Mouse (Mus musculus) thymus, adult 2 months (tissue): ENCODE measurements around the gene Ddah1. TPM values are rescaled to one million over a fixed set of nuclear protein-coding genes. Genes with fewer than 3 reads are reported as not detected.

Experiments used
- DNase-seq: peaks from one replicate; pipeline ENCODE4 v3.0.0; 2021
- H3K27ac ChIP-seq: fragments of 200-500 bp; 2 replicates; pipeline ENCODE4 v1.5.1; 2012; ENCODE audit warnings: low read length, control low read depth; ENCODE audit not compliant: control insufficient read depth, insufficient read depth
- H3K27me3 ChIP-seq: fragments of 200-500 bp; 2 replicates; pipeline ENCODE4 v1.6.1; 2012; ENCODE audit warnings: mild to moderate bottlenecking, low read length, moderate library complexity, mixed read lengths; ENCODE audit not compliant: control insufficient read depth, insufficient read depth
- H3K36me3 ChIP-seq: fragments of 200-500 bp; 2 replicates; pipeline ENCODE4 v1.6.1; 2012; ENCODE audit warnings: mild to moderate bottlenecking, low read length, moderate library complexity; ENCODE audit not compliant: control insufficient read depth, insufficient read depth
- H3K4me1 ChIP-seq: fragments of 200-500 bp; replicated peaks from 2 replicates; pipeline ENCODE4 v1.6.1; 2012; ENCODE audit warnings: low read length; ENCODE audit not compliant: control insufficient read depth, insufficient read depth
- H3K4me3 ChIP-seq: fragments of 200-500 bp; 2 replicates; pipeline ENCODE4 v1.5.1; 2012; ENCODE audit warnings: mild to moderate bottlenecking, low read length, control low read depth, moderate library complexity; ENCODE audit not compliant: control insufficient read depth, insufficient read depth
- CTCF ChIP-seq: fragments of 200-500 bp; IDR thresholded peaks from 2 replicates; pipeline ENCODE4 v1.5.1; 2012; ENCODE audit warnings: mild to moderate bottlenecking, control low read depth, low read length, moderate library complexity, borderline replicate concordance; ENCODE audit not compliant: control insufficient read depth, poor library complexity, insufficient read depth; ENCODE audit errors: extremely low read depth
- POLR2A ChIP-seq: fragments of 200-500 bp; IDR thresholded peaks from 2 replicates; pipeline ENCODE4 v1.6.1; 2012; ENCODE audit warnings: mild to moderate bottlenecking, low read length, control low read depth, moderate library complexity; ENCODE audit not compliant: control insufficient read depth, poor library complexity, insufficient read depth; ENCODE audit errors: extremely low read depth
- WGBS: fragments of 180-500 bp; shearing (Covaris S2); methylation state at CpG from one replicate; pipeline ENCODE4 v1.1.7; 2018; 5-methylcytosine and 5-hydroxymethylcytosine counted together
- polyA plus RNA-seq: library from polyadenylated mRNA; depleted of rRNA; stranded (reverse); fragments of >200 nt; gene quantifications from 2 replicates; pipeline ENCODE4 v1.2.3, GENCODE M21; 2012

Gene Ddah1
- polyA plus RNA-seq, 1 experiment: 2.9 TPM

DNA sequence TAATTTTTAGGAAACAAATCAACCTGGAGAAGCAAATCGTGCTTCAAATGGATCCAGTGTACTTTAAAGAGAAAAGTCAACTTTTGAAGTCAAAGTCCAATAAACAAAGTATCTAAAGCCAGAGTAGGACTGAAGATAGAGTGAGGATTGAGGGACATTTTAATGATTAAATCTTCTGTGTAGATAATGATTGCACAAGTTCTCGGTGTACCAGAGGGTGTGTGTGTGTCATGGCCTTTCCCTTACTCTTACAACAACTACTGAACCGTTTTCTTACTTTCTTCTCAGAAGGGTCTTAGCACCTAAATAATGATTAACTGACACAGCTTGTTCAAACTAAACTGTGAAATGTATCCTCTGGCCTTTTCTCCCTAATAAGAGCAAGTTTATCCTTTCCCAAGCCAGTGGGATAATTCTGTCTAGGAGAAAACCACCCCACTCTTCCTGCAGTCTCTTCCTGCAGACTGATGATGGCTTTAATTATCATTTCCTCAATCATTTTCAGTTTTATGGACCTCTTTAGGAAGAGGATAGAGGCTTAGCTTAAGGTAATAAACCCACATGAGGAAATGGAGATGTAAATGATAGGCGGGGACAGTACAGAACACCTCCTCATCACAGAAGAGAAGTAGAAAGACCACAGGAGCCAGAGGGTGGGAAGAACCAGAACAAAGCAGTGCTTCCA, 4.6 kb downstream of the Ddah1 start:
- 83% methylated on average over 4 of the region's 4 CpGs for WGBS
- Histone ChIP-seq H3K36me3 (no peaks in the 10 kb centered on the region), H3K4me1 (no peaks in the 10 kb centered on the region), H3K27ac (no peak overlapping the region), H3K27me3 (peaks cover 8% of the 10 kb centered on the region; the same call in 1 of the 2 replicates), H3K4me3 (no peak overlapping the region)
- no peak for DNase-seq
- no peak for TF ChIP-seq POLR2A
- no peak for TF ChIP-seq CTCF

- Histone ChIP-seq H3K36me3 (no peaks in the 10 kb centered on the region), H3K4me3 (no peak overlapping the region), H3K4me1 (no peaks in the 10 kb centered on the region), H3K27ac (no peak overlapping the region), H3K27me3 (peaks cover 7% of the 10 kb centered on the region; the same call in 1 of the 2 replicates)
- 96% methylated on average over 3 of the region's 3 CpGs for WGBS
- DNase-seq: no peak
- no peak for TF ChIP-seq POLR2A
- TF ChIP-seq CTCF: no peak
These were observed 5.1 kb downstream of the Ddah1 start for GRCm38 (mm10) chr3:145763642-145763972.

DNA sequence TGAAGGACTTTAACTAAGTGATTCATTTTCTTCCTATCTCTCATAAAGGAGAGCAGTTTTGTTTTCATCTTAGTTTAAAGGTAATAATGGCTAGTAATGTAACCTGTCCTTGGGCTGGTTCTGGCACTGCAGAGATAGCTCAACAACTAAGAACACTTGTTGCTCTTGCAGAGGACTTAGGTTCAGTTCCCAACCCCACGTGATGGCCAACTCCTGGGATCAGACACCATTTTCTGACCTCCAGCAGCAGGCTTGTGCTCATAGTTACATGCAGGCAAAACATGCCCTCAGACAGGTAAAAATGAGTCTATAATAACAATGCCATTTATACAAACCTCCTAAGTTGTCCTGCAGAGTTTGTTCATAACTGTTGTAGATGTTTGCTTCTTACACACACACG, 5.9 kb downstream of the Ddah1 start:
- H3K36me3 ChIP-seq: no peaks in the 10 kb centered on the region
- no peak for TF ChIP-seq POLR2A
- TF ChIP-seq CTCF: no peak
- no peak overlapping the region for H3K4me3 ChIP-seq
- H3K27ac ChIP-seq: no peak overlapping the region
- no peaks in the 10 kb centered on the region for H3K27me3 ChIP-seq
- WGBS: 97% methylated on average over 2 of the region's 2 CpGs
- no peaks in the 10 kb centered on the region for H3K4me1 ChIP-seq
- DNase-seq: no peak

GRCm38 (mm10) chr3:145768439-145768838, 10.0 kb downstream of the Ddah1 start:
- WGBS: 94% methylated on average over 4 of the region's 4 CpGs
- Histone ChIP-seq H3K36me3 (no peaks in the 10 kb centered on the region), H3K4me3 (no peak overlapping the region), H3K27ac (no peak overlapping the region), H3K4me1 (no peaks in the 10 kb centered on the region), H3K27me3 (no peaks in the 10 kb centered on the region)
- no peak for DNase-seq
- TF ChIP-seq CTCF: no peak
- no peak for TF ChIP-seq POLR2A

- Histone ChIP-seq H3K36me3 (no peaks in the 10 kb centered on the region), H3K27ac (no peak overlapping the region)
- 97% methylated on average over 9 of the region's 9 CpGs for WGBS
These were observed 14.9 kb downstream of the Ddah1 start for GRCm38 (mm10) chr3:145773384-145773783.

GRCm38 (mm10) chr3:145774336-145774735, 15.9 kb downstream of the Ddah1 start:
- Histone ChIP-seq H3K27me3 (no peaks in the 10 kb centered on the region), H3K36me3 (no peaks in the 10 kb centered on the region), H3K4me1 (no peaks in the 10 kb centered on the region), H3K4me3 (no peak overlapping the region), H3K27ac (no peak overlapping the region)
- WGBS: 92% methylated on average over 7 of the region's 7 CpGs
- TF ChIP-seq POLR2A: no peak
- TF ChIP-seq CTCF: no peak
- DNase-seq: no peak

More at GRCm38 (mm10) chr3:145773384-145773783, 14.9 kb downstream of the Ddah1 start:
- no peak for DNase-seq
- Histone ChIP-seq H3K4me3 (no peak overlapping the region), H3K4me1 (no peaks in the 10 kb centered on the region), H3K27me3 (no peaks in the 10 kb centered on the region)
- TF ChIP-seq POLR2A (no peak), CTCF (no peak)

DNA sequence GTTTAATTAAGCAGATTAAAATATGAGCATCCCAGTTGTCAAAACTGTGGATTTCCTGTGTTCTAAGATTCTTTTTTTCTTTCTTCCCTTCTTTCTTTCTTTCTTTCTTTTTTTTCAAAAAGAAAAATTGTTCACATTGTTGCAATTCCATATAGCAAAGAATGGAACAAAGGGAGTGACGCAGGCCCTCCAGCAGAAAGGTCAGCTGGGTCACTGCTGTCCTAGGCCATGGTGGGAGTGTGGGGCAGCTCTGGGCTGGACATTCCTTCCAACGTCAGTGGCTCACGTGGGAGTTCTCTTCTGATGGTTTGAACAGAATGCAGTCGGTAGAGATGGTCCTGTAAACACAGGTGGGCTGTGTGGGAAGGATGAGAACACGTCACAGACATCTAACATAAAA, 16.8 kb downstream of the Ddah1 start:
- no peaks in the 10 kb centered on the region for H3K4me1 ChIP-seq
- no peak for DNase-seq
- no peaks in the 10 kb centered on the region for H3K36me3 ChIP-seq
- H3K4me3 ChIP-seq: no peak overlapping the region
- WGBS: 86% methylated on average over 5 of the region's 5 CpGs
- no peak for TF ChIP-seq POLR2A
- TF ChIP-seq CTCF: no peak
- H3K27me3 ChIP-seq: no peaks in the 10 kb centered on the region
- no peak overlapping the region for H3K27ac ChIP-seq
